Mouse (Mus musculus) embryo, embryonic 11 days (tissue): ENCODE data around the gene Rnf123.

Source experiments
- DNase-seq: peaks from one replicate; pipeline ENCODE4 v3.0.0-alpha.2; 2015

Rnf123 gene

DNA sequence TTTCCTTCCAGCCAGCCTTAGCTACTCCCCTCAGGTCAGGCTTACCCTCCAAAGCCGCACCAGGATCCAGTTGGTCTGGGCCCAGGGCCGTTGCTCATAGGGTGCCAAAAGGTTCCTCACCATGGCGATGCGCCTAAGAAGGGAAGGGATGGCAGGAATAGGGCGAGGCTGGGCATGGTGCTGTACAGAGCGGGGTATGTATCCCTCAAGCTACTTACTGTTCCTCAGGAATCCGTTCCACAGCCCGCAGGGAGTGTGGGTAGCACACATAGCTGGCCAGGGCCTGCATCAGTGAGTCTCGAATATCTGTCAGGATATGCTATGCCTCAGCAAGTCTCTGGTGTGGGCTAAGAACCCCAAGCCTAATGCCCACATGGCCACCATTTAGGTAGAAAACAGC lies 24.9 kb downstream of the Rnf123 start:
- no peak for DNase-seq

DNA sequence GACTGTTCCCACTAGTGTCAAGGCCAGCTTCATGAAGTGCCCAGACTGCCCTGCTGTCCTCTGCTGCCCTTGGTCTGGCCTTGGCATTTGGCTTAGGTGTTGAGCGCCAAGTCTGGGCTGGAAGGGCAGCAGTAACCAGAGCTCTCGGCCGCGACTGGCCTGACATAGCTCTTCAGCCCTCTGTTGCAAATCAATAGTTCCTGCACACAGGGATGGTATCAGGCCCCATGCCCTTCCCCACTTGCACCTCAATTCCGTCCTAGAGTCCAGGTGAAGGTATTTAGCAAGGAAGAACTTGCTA lies 25.9 kb downstream of the Rnf123 start:
- no peak for DNase-seq

DNA sequence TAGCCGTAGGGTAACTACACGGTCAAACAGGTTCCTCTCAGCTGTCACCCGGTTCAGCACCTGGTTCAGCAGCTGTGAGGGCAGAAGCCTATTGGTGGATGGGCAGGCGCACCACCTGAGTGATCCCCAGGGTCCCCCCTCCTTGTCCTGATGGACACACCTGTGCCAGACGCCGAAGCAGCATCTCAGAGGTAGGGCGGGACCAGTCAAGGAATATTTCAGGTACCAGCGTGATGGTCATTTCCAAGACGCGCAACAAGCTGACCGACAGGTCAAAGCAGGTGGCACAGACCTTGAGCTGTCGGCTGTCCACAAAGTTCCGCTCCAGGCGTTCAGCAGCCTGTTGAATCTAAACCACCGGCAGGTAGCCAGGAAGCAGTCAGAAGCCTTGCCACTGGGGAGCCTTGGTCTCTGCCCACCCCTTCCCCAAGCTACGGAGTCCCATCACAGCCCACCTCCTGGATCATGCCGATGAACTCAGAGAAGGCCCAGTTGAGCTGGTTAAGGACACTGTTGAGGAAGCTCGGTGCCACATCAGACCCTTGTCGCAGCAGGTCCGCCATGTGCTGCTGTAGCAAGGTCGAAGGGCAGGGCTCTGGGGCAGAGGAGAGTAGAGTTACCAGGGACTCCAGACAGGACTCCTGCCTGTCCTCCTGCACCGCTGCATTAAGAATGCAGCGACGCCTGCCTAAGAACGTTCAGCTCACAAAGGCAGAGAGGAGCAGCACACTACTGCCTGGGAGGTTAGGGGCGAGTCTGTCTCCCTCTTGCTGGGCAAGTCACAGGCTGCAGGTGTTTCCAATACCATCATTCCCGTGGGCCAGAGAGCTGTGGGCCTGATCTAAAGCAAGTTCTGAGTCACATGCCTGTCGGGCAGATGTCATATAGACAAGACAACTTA lies 26.5 kb downstream of the Rnf123 start:
- no peak for DNase-seq

DNA sequence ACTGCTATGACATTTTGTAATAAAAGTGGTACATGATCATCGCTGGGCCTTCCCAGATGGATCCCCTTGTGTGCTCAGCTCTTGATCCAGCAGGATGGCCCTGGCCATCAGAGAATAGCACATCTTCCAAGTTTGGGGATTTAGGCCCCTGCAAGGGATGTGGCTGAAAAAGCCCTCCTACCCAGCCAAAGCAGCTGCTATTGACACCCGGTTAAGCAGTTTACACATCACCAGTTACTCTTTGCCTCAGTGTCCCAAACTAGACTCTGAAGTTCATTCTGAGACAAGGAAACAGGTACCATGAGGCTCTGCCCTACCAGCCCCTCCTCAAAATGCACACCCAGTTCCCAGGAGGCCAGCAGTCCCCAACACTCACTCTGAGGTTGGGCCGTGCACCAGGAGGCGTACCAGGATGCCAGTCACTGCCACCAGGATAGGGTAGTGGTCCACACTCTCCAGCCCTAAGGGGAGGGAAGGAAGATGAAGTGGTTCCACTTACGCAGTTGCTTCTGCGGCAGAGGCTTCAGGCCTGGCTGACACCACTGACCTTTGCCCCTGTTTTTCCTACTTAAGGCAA lies 27.4 kb downstream of the Rnf123 start:
- no peak for DNase-seq

DNA sequence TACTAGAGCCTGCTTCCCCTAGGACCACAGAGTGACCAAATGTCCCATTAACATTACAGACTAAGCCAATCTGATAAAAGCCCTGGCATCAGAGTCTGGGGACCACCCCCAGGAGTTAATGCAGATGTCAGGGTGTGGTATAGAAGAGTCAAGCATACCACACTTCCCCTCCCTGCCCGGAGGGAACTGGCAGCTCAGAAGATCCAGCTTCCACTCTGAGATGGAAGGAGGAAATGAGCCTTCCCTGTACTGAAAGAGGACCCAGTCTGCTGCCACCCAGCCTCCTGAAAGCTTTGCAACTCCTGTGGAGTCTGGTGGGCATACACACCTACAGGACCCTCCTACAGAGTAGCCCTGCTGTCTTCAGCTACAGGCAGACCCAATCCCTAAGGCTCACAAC lies 28.1 kb downstream of the Rnf123 start:
- DNase-seq, result no peak

DNA sequence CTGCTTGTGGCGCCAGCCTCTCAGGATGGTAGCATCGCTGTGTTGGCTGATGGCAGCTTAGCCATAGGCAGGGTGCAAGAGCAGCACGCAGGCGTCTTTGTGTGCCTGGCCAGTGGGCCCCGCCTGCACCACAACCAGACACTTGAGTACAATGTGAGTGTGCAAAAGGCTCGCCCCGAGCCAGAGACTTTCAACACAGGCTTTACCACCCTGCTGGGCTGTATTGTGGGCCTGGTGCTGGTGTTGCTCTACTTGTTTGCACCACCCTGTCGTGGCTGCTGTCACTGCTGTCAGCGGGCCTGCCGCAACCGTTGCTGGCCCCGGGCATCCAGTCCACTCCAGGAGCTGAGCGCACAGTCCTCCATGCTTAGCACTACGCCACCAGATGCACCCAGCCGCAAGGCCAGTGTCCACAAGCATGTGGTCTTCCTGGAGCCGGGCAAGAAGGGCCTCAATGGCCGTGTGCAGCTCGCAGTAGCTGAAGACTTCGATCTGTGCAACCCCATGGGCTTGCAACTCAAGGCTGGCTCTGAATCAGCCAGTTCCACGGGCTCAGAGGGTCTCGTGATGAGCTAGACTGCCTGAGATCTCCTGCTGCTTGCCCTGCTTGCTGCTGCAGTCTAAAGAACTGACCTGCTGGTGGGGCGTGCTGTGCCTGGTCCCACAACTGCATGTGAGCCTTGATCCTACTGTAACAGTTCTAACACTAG lies 28.7 kb downstream of the Rnf123 start:
- no peak for DNase-seq

DNA sequence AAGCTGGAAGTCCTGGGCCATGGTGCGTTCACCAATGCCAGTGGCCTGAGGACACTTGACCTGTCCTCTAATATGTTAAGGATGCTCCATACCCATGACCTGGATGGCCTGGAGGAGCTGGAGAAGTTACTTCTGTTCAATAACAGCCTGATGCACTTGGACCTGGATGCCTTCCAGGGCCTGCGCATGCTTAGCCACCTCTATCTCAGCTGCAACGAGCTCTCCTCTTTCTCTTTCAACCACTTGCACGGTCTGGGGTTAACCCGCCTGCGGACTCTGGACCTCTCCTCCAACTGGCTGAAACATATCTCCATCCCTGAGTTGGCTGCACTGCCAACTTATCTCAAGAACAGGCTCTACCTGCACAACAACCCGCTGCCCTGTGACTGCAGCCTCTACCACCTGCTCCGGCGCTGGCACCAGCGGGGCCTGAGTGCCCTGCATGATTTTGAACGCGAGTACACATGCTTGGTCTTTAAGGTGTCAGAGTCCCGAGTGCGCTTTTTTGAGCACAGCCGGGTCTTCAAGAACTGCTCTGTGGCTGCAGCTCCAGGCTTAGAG lies 29.4 kb downstream of the Rnf123 start:
- no peak for DNase-seq

DNA sequence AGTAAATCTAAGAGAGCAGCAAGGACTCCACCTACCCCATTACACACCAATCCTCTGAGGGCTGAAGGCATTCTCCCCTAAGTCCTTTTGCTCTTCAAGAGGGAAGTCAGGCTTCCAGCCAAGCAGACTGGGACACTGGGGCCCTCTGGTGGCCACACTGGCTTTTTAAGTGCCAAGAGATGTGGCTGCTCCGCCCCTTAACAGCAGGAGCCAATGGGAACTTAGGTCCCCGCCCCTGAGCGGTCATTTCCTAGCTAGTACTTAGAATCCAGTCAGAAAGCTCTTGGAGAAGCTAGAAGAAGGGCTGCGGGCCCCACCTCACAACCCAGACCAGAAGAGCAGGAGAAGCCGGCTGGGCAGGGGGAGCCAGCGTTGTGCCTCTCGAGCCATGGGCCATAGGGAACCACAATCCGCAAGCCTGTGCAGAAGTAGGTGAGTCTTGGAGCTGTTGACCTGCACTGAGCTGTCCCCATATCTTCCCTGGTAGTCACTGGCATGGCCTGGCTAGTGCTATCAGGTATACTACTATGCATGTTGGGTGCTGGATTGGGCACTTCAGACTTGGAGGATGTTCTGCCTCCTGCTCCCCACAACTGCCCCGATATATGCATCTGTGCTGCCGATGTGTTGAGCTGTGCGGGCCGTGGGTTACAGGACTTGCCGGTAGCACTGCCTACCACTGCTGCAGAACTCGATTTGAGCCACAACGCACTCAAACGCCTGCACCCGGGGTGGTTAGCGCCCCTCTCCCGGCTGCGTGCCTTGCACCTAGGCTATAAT lies 30.1 kb downstream of the Rnf123 start, which contains the start of gene Amigo3:
Amigo3 (plus strand) TSS at position 275 of the 780 bp plus-strand sequence.
- peak; percentile 97 for DNase-seq

DNA sequence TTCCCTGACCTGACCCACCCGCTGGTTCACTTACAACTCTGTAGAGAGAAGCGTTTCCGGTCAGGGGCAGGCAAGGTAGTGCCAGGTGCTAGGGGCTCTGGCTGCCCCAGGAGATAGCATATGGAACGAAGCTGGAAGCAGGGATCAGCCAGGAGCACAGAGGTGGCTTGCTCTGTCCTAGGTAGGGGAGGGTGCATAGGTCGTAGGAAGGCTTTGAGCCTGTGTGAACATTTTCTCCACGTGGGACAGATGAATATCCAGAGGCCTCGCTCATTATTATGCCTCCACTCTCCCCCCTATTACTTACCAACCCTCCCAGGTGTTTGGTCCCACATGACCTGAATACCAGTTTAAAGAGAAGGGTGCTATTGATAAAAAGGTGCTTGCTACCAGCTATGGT lies 30.7 kb downstream of the Rnf123 start:
- no peak for DNase-seq

DNA sequence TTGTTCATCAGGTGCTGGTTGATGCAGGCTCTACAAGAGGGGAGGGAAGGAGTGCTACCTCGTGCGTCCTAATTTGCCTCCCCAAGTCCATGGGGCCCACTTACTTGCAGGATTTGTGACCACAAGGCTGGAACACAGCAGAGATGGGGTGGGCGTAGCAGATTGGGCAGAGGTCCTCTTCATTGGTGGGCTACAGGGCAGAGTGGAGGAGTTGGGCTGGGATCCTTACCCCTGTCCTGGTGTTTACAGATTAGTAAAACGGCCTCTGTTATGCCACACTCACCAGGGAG lies 31.3 kb downstream of the Rnf123 start:
- no peak for DNase-seq

DNA sequence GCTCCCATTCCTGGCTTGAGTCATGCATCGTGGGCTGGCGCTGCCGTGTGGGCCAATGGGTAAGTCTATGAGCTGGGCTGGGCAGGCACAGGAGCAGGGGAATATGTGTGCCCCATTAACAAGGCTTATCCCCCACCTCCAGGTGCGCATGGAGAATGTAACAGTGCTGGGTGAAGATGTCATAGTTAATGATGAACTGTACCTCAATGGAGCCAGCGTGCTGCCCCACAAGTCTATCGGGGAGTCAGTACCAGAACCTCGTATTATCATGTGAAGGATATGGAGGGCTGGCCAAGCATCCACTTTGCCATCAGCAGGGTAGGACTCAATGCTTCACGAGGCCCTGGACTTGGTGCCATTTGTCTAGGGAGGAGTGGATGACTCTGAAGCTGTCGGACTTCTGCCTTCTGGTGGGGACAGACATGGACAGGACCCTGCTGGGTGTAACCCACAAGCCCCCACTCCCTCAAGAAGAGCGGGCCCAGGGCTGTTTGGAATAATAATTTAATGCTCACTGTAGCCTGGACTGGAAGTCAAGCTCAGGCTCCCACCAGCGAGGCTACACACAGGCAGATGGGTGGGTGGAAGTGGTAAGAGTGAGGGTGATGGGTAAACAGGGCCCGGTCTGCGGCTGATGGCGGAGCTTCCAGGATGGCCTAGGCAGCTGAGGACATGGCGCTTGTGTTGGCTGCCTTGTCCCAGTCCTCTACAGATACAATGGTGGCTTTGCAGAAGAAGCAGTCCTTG lies 31.8 kb downstream of the Rnf123 start:
- no peak for DNase-seq

DNA sequence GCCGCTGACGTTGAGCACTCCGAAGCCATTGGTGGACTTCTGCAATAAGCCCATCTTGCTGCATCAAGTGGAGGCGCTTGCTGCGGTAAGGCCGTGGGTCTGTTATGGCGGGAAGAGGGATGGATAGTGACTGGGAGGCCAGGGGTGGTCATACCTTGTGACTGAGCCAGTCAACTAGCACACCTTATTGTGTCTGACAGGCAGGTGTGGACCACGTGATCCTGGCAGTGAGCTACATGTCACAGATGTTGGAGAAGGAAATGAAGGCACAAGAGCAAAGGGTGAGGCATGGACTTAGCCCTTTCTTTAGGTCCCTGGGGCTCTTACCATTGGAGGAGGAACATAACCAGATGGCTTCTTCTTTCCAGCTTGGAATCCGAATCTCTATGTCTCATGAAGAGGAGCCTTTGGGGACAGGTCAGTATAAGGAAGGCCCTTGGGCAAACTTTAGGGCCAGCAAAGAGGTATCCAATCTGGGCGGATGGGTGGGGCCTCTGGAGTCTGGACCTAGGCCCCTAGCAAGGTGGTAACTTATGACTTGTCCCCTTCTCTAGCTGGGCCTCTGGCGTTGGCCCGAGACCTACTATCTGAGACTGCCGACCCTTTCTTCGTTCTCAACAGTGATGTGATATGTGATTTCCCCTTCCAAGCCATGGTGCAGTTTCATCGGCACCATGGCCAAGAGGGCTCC lies 33.4 kb downstream of the Rnf123 start:
- no peak for DNase-seq

DNA sequence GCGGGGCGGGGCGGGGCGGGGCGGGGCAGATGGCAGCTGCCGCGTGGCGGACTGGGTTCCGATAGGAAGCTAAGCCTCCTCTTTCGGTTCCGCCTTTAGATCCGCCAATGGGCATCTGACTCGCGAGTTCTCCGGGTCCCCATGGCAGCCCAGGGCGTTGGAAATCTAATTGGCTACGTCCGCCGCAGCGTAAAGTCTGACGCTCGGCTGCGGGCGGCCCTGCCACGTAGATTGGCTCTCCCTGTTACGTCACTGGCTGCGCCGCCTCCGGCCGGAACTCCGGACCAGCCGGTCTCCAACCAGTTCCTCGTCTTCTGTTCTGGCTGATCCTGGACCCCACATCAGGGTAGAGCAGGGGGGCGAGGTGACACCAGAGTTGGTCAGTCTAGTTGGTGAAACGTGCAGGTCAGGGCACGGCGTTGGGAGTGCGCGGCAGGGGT lies 34.1 kb downstream of the Rnf123 start, which contains the start of gene Gmppb:
Gmppb (plus strand) TSS at position 227 of the 440 bp plus-strand sequence.
- DNase-seq, result peak; percentile 99

DNA sequence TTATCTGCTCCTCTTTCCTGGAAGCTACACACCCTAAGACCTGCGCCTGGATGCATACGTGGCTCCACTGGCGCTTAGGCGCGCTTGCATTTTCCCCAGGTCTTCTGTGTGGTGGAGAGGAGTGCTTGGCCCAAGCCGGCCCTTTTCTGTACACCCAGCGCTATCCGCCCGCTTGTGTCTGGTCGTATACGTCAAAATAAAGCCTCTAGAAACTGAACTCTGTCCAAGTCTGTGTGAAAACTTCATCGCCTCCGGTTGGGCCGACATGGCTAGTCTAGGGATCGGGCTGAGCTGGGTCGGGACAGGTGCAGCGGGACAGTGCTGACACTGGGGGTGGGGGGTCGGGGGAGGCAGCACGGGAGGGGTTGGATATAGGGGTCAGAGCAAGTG lies 34.6 kb downstream of the Rnf123 start:
- DNase-seq, result no peak

DNA sequence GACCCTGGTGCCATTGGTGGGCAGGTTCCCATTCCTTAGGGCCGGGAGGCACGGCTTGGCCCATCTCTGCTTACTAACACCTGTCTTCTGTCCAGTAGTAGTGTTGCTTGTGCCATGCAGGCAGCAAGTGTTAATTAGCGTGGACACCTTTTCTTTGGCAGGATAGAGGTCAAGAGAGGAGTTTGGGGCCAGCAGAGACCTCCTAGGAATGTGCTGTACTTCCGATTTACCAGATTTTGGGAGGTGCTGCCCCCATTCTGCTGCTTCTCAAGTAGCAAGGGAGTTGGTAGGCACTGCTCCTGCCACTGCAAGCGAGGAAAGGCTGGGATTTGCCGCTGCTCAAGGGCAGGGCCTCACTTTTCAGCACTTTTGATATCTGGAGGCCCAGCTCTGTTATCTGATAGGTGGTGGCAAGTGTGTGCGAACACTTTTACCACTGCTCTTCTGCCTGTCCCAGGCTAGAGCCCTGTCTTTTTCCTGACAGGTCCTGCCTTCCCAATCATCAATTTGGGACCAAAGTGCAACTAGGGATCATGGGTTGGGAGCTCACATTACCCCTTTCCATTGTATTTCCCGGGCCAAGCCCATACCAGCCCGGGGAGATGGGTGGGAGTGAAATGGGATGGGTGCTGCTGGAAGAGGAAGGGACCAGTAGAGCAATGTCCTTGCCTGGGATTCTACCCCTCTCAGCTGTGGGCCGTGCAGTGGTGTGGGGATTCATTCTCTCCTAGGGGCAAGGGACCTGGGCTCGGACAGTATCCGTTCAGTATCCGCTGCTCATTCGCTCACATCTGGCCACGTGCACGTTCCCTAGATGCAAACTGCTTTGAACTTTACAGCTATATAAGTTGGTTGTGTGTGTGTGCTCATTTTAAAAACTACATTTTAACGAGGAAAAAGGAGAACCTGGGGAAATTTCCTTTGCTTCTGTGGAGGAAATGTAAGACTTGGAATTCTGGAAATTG lies 35.3 kb downstream of the Rnf123 start:
- no peak for DNase-seq

DNA sequence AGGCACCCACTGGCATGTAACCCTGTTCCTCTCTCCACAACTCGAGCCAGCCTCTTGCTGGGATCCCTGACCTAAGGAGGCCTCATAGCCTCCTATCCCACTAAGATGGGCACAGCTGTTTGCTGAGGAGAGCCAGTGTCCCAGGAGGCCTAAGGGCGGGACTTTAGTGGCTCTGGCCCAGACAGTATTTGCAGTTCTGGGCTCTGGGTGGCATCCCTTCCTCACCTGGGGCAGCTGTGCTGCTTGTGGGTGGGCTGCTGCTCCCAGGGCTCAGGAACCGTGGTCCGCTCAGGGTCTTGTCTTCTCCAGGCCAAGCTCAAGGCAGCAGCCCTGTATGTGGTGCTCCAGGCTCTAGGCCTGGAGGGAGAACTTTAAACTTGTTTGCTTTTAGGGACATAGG lies 36.6 kb downstream of the Rnf123 start:
- no peak for DNase-seq

DNA sequence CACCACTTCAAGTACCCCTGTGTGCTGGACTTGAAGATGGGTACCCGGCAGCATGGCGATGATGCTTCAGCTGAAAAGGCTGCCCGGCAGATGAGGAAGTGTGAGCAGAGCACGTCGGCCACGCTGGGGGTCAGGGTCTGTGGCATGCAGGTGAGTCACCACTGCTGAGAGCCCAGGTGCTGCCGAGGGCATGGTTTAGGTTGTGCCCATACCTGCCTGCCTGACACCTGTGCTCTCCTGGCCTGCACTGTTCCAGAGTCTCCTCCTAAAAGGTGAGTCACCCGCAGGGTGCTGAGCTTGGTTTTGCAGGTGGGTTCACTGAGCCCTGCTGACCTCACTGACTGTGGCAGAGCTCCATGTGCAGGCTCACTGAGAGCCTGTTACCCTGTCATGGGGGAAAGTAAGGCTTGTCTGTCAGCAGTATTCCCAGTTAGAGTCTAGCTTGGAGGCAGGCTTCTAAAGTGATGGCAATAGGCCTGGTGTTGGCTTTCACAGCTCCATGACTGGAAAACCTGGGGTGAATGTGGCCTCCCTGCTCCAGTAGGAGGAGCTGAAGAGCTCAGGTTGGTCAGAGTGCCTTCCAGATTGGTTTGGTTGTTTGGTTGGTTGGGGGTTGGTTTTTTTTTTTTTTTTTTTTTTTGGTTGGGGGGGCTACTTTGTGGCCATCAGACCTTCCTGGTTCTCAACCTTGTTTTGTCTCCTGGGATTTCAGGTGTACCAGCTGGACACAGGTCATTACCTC lies 38.2 kb downstream of the Rnf123 start:
- no peak for DNase-seq

DNA sequence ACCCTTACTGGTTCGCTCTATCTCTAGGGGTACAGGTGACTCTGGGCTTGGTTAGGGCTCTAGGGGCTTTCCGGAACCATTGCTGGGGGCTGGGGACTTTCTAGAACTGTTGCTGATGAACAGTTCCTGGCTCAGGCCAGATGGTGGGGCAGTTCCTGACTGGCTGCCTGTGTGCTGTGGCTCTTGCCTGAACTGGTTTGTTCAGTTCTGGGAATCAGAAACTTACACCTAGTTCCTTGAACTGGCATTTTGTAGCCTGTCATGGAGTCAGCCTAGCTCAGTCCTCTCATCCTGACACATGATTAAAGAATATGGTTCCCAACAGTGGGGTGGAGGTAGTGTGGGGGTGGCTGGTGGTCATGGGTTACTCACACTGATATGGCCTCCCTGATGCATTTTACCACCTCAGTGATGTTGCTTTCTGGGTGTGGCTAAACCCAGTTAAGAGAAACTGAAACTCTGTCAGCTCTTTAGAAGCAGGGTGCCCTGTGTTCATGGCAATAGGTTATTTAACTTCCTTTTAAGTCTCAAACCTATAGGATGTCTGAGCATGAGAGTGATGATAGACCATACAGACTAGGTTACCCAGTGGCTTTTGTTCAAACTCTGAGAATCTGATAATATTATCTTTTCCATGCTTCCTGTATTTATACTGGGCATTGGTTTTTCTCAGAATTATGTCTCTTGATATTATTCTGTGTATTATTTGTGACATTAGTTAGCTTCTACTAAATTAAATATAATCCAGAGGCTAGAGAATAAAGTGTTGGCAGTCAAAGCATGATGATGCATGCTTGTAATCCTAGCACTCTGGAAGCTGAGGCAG lies 47.6 kb downstream of the Rnf123 start:
- no peak for DNase-seq

DNA sequence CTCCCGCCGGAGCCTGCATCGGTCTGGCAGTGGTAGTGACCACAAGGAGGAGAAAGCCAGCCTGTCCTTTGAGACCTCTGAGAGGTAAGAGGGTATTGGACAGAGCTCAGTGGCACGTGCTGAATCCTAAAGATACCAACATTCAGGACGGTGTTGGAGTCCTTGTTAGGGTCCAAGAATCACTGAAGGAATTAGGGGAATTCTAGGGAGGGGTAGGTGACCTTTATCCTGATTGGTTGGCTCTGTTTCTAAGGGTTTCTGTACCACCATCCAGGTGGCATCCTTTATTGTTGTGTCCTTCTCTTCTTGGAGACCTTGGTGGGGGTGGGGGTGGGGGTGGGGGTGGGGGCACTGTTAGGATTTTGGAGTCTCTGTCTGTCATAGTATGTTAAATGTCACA lies 51.0 kb downstream of the Rnf123 start:
- DNase-seq, result no peak
